Mouse (Mus musculus) common myeloid progenitor, adult 5-6 weeks (primary cell): ENCODE measurements around the gene Nt5c3. TPM values are rescaled to one million over a fixed set of nuclear protein-coding genes. Genes with fewer than 3 reads are reported as not detected.
"Not testable (repeated sequence)": the region's sequence is repeated elsewhere in the genome, so short reads cannot be mapped to it uniquely, and the experiment has no call there.

Experiments
- ATAC-seq: replicated peaks from 2 replicates; pipeline ENCODE4 v1.8.0; 2016; ENCODE audit warnings: low read depth, mild to moderate bottlenecking, moderate TSS enrichment, inconsistent platforms; ENCODE audit not compliant: poor library complexity, severe bottlenecking
- total RNA-seq: library from RNA; stranded (forward); fragments of 200-1000, 187-1606 nt; gene quantifications from 2 replicates; pipeline ENCODE4 v1.2.3, GENCODE M21; 2017

The Nt5c3 gene
- total RNA-seq, 1 experiment from 2014 or later: 91.8 TPM

DNA sequence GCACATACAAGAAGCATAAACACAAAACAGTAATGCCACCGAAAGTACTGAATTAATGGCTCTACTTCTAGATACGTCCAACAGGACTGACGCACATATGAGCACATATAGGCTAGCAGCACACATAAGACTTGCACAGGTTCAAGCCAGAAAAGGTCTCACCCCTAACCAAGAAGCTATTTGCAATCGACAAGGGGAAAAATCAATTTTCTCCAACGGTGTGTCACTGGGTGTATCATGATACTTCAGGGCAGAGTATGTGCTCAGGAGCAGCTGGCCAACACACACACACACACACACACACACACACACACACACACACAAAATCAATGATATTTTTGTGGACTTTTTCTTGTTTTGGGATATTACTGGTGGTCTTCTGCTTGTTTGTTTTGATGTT lies 18.2 kb downstream of the Nt5c3 start:
- ATAC-seq: no peak

DNA sequence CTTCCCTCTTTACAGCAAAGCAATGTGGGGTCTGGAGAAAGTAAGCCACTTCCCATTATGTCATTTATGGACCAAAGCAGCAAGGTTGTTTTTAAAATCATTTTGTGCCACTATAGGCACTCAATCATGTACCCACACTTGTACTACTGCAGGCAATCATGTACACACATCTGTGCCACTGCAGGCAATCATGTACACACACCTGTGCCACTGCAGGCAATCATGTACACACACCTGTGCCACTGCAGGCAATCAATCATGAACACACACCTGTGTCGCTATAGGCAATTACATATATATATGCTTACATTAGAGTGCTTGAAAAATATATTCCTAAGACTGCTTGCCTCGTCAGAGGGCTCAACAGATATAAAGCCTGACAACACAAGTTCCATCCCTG lies 18.8 kb downstream of the Nt5c3 start:
- ATAC-seq: no peak

DNA sequence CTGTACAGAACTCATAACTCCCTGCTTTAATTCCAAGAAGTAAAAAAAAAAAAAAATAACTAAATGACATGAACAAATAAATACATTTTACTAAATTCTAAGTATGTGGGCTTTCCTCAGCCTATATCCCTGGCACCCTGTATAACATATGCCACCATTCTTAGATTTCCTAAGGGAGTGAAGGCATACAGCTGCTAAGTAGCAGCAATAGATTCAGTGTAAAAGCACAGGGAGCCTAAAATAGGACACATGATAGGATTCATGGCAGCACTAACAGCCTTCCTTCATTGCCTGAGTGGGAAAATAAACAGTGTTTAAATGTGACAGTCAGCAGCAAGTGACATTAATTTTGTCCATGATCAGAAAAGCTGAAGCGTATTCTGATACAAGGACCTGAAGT lies 19.4 kb downstream of the Nt5c3 start:
- no peak for ATAC-seq

DNA sequence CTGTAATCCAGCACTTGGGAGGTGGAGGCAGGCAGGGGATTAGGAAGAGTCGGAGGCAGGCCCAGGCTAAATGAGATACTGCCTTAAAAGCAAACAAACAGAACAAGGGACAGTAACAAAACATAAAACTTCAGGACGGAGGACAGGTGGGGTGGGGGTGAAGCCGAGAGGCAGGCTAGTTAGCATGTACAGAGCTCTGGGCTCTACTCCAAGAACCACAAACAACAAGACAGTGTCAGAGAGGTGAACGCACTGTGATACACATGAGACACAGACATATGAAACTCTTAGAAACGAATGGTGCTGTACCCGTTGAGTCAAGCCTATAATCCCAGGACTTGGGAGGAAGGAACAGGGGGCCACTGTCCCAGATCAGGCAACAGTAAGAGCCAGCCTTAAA lies 19.9 kb downstream of the Nt5c3 start:
- no peak for ATAC-seq

DNA sequence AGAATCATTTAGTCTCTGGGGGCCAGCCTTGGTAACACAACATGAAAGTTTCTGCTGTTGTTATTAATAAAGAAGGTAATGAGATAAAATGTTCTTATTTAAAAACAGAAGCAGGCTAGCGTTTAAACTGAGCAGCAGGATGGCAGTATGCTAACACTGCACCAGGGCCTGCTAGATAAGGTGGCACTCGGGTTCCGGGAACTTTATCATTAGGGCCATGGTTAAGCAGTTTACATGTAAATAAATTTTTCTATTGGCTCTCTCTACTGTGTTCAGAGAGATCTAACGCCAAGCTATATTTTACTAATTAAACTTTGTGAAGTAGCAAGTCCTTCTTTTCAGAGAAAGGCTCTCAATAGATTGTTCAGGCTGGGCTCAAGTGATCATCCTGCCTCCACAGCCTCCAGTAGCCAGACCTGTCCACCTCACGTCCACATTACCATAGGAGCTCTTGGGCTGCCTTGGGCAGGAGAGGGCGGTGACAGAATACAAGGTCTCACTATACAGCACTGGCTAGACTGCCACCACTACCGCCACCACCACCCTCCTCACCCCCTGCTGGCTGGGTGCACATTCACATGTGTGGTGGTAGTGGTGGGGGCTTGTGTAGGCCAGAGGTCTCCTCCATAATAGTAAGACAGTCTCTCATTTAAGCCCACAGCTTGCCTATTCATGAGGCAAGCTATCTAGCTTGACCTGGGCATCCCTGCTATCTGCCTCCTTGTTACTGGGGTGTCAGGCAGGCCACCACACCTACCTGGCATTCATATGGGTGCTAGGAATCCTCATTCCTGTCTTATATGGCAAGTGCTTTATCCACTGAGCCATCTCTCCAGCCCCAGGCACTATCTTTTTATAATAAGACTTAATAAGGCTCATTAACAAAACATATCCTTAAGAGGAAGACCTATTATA lies 20.9 kb downstream of the Nt5c3 start:
- ATAC-seq: peak; percentile 43

DNA sequence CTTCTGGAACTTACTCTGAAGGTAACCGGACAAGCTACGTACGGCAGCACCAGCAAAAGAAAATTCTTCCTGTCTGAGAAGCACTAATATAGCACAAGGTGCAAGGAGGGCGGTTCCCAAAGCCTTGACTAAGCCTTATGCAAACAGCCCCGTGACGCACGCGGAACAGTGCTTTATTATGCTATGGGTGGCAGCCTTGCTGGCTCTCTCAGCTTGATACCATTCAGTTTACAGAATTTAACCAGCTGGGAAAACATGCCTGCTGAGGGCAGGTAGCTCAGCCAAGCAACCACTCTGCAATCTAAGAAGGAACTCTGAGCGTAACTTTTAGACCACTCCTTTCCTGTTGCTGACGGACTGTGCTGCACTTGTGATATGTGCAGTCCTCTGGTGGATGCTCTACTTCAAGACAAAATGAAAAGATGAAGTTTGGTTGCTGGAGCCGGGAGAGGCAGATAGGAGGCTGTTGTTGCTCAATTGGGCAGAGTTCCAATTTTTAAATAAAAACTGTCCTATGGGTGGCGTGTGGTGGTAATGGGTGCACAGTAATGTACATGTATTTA lies 21.8 kb downstream of the Nt5c3 start:
- peak; percentile 56 for ATAC-seq

DNA sequence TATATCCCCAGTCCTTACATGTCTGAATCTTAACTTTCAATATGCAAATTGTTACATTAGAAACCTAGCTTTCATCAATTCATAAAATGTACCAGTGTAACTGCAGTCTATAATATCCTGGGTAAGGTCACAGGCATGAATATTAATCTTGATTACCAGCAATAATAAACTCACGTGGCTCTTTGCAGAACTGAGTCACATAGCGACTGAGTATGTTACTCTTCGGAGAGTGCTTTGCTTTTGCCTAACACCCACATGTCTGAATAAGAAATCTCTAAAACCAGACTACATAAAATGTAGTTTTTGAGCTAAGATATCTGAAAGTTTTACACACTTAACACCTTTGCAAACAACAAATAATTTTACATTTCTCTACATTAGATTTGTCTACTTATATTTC lies 22.4 kb downstream of the Nt5c3 start:
- ATAC-seq: no peak

DNA sequence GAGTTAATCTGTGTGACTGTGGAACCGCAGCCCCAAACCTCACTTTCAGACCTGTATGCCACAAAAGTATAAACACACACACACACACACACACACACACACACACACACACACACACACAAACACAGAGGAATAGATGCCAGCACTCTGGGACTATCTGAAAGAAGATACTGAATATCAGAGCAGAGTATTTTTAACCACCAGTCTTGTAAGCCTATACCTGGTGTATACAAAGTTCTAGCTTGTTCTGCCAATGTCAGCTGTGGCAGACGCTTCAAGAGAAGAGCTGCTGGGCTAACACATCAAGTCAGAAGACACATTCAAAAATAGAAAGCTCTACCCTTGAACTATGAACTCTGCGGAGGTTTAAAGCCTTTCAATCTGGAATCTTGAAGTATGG lies 24.1 kb downstream of the Nt5c3 start:
- no peak for ATAC-seq

DNA sequence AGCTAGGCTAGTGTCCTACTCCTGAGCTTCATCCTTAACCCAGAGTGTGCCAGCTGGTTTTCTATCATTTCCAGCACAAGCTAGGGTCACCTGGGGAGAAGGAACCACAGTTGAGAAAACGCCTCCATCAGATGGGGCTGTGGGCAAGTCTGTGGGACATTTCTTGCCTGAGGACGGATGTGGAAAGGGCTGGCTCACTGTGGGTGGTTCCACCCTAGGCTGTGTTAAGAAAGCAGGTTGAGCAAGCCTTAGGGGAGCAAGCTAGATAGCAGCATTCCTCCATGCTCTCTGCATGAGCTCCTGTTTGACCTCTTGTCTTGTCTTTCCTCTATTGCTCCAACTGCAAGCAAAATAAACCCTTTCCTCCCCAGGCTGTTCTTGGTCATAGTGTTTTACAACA lies 33.0 kb downstream of the Nt5c3 start:
- ATAC-seq: no peak

DNA sequence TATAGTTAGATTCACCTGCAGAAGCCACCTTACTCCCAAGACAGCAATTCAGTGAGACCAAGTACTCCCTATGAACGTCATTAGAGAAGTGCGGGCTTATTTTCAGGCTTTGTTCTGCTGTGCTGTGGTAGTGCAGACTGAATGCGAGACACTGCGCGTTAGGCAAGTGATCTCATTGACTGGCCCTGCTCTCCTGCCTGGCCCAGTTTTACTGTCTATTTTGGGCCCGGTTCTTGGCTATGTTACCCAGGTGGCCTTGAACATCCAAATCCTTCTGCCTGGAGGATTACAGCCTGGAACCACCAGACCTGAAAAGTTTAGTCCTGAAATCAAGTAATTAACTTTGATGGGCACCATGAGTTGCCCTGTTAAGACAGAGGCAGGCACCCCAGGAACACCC lies 35.2 kb downstream of the Nt5c3 start:
- ATAC-seq: no peak

DNA sequence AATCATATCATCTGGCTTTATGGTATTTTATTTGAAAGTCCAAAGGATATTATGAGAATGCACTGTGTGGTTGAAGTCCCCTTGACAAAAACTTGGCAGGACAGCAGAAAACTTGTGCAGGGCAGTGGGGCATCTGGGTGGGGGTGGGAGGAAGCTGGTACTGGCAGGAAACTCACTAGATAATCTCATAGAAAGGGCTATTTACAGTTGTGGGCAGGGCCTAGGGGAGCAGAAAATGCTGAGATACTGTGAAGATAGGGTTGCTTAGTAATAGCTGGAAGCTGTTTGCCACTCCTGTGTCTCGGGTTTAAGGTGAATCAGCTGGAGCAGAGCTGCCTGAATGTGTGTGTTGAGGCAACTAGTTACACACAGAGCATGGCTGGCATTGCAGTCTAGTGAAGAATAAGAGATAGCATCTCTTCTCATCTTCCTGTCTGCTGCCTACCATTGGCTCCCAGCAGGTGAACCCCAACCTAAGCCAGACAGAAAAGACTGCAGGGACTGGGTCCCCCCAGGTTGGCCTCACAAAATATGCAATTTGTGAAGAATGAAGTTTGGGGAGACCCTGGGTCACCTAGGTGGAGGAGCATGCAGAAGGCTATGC lies 44.3 kb downstream of the Nt5c3 start:
- ATAC-seq: peak; percentile 79

DNA sequence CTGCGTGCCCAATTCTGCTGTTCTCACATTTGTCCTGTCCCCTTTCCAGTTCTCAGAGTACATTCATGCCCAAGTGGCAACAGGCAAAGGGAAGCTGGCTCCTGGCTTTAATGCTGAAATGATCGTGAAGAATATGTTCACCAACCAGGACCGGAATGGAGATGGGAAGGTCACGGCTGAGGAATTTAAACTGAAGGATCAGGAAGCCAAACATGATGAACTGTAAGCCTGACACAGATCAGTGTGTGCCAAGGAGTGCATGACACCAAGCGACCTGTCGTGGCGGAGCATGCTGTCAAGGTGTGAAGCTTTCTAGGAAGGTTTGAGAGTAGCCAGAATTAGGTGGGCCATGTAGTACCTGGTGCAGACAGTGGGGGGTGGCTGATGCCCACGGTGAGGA lies 45.7 kb downstream of the Nt5c3 start:
- ATAC-seq: no peak

DNA sequence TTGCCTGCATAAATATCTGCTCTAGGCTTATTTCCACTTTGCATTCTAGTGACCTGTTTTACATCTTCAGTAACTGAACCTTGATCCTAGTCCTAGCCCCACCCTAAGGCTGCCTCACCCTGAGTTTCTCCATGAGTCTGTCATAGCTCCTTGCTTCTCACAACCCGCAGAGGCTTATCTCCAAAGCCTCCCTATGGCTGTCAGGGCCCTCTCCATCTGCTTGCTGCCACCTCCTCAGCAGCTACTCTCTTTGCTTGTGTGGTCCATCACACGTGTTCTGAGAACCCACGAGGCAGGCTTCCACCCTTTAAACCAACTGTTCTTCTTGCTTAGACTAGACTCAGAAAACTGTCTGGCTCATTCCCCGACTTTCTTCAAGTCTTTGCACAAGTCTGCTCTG lies 46.9 kb downstream of the Nt5c3 start:
- peak; percentile 24 for ATAC-seq

DNA sequence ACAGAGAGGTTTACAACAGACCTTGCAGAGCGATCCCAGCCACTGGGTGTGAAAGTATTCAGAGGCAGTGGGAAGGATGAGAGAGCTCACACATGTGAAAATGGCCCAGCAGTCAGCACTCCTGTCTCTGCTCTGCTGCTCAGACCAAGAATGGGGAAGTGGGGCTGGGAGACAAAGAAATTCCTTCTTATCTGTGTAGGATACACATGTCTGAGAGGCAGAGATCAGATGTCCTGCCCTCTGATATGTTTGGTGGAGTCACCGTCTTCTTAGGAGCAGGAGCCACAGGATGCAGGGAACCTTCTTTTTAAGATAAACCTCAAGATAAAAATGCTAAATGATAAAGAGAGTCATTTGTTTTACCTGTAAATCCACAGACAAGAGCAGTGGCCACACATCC lies 53.7 kb downstream of the Nt5c3 start:
- peak; percentile 82 for ATAC-seq

DNA sequence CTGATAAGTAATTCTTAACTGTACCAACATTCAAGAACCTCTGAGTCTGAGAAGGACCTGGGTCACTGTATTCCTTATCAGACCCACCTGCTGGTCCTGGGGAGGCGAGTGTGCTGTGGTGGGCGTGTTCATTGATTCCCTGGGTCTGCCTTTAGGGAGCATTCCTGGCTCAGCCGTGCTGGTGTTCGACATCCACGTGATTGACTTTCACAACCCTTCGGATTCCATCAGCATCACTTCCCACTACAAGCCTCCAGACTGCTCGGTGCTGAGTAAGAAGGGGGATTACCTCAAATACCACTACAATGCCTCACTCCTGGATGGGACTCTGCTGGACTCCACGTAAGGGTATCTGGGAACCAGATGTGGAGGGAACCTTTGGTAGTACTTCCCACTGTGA lies 55.2 kb downstream of the Nt5c3 start:
- ATAC-seq: no peak

DNA sequence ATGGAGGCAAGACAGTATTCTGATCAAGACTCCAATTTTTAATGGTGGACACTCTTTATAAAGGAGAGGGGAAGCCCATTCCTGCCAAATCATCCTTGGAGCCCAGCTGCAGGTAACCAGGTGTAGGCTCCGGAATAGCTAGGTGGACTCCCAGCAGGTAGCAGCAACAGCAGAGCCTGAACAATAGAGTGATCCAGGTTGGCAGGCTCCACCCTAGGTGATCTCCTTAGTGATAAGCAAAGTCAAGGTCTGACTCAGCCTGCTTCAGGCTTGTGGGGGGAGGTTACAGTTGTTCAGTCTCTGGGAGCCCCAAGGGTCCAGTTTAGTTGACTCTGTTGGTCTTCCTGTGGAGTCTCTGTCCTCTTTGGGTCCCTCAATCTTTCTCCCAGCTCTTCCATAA lies 56.8 kb downstream of the Nt5c3 start:
- ATAC-seq: not testable (repeated sequence)

DNA sequence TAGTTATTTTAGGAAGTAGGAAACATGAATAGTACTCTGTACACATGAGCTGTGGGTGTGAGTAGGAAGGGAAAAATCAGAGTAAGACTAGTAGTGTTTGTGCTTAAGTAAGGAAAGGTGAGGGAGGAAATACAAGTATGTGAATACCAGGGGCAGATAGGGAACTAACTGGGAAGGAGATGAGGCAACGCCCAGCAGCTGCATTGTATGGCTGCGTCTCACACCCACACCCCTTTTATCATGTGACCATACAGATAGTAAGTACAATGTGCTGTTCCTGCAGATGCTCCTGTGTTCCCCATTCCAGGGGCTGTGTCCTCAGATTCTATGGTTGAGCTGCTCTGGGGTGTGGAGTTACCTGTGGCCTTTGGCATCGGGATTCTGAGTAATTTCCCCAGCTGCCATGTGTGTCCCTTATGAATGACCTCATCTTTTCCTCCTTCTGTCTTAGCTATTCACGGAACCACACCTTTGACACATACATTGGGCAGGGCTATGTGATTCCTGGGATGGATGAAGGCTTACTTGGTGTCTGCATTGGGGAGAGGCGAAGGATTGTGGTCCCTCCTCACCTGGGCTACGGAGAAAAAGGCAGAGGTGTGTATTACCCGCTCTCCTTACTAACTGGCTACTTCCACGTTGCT lies 63.4 kb downstream of the Nt5c3 start:
- ATAC-seq: peak; percentile 60

DNA sequence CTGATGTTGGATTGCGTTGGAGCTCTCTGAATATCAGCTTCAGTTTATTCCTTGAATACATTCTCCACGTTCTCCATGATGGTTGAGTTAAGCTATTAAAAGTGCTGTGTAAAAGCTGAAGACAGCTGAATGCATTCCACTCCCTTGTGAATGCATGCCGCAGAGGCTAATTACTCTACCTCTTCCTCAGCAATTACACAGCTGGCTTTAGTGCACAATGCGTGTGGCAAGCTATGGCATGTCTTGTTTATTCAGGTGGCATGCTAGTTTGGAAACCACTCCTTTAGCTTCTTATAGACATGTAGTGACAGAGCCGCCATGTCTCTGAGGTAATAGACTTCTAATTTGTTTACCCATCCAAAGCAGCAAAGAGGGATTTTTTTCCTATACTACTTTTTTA lies 67.0 kb downstream of the Nt5c3 start:
- no peak for ATAC-seq

DNA sequence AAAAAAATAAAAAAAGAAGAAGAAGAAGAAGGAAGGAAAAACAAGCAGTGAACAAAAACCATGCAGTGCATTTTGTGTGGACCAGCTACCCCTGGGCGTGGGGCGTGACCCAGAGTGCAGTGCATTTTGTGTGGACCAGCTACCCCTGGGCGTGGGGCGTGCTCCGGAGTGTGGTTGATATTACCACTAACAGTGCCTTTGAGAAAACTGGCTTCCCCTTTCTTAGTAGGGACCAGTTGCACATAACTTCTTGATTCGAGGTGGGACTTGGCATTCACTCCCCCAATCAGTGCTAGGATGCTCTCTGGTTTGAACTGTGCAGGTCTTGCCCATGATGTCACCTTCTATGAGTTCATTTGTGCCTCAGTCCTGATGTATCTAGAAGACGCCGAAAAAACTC lies 68.9 kb downstream of the Nt5c3 start:
- ATAC-seq: peak; percentile 64

DNA sequence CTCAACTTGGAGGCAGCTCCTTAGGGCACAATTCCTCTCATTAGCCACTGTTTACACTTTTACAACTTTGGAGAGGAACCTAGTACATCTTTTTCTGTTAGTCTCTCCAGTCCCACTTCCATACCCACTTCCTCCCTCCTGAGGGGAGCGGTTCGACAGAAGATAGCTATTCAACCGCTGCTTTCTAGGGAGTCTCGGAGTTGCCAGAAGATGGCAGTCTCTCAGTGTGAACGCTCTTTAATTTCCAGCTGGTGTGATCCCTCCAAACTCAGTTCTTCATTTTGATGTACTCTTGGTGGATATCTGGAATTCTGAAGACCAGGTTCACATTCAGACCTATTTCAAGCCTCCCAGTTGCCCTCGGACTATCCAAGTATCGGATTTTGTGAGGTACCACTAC lies 73.4 kb downstream of the Nt5c3 start:
- ATAC-seq: peak; percentile 78

DNA sequence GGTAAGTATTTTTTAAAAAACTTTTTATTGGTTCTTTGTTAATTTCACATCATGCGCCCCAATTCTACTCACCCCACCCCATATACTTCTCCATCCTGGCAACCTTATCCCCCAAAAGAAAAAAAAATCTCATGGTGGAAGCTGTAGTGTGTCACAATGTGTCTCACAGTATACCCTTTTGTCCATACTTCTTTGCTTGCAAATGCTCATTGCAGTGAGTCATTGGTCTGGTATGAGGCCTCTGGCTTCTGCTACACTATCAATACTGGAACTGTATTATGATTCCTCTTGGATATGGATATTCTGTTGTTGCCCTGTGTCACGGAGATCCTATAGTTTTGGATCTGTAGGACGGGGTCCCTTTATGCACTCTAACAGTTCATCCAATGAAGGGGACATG lies 74.8 kb downstream of the Nt5c3 start:
- no peak for ATAC-seq
